Mouse (Mus musculus): ENCODE measurements at regions not wholly inside any gene's neighbourhood (a gene's known extent, or its start where the extent isn't known, plus 50 kb on each side); places are given as distances from the start of the nearest gene placed in this dataset.

- DNase-seq (ENCODE audit: extremely low spot score in 1 of 2, low spot score in 2 of 2): no peak
- intact Hi-C loops (cut with DNase I): no loop called here
- peak overlapping the region; percentile 12; the same call in 1 of the 2 replicates for H3K27ac ChIP-seq
- H3K4me3 ChIP-seq: no peak overlapping the region
- TF ChIP-seq CTCF (IDR thresholded peaks at IDR 0.05): no peak
Observed at GRCm38 (mm10) chr1:23263798-23264197, 133.8 kb downstream of the Ogfrl1 start.

GRCm38 (mm10) chr1:23261652-23262051 is 135.9 kb downstream of the Ogfrl1 start:
- intact Hi-C loops (cut with DNase I): no loop called here
- no peak overlapping the region for H3K27ac ChIP-seq
- H3K4me3 ChIP-seq: no peak overlapping the region
- no peak for TF ChIP-seq CTCF (IDR thresholded peaks at IDR 0.05)
- no peak for DNase-seq (ENCODE audit: extremely low spot score in 1 of 2, low spot score in 2 of 2)

- peak overlapping the region; percentile 88 for H3K27ac ChIP-seq
- intact Hi-C loops (cut with DNase I): loop anchor here (10.0 kb wide), 2 partner anchors 313 to 453 kb away; partner anchors contain the start of gene Rims1
- peak overlapping the region; percentile 82 for H3K4me3 ChIP-seq
- TF ChIP-seq CTCF (IDR thresholded peaks at IDR 0.05): no peak; the same call in 1 of the 2 replicates
- no peak for DNase-seq (ENCODE audit: extremely low spot score in 1 of 2, low spot score in 2 of 2)
Observed at GRCm38 (mm10) chr1:23257306-23257895, 140.2 kb downstream of the Ogfrl1 start.

- intact Hi-C loops (cut with DNase I): loop anchor here (1.0 to 10.0 kb wide), 3 partner anchors 53 to 452 kb away; partner anchors contain the start of gene Rims1
- no peak for TF ChIP-seq CTCF (IDR thresholded peaks at IDR 0.05)
- H3K27ac ChIP-seq: peak overlapping the region; percentile 88
- peak; percentile 63 to 74 for DNase-seq (ENCODE audit: extremely low spot score in 1 of 2, low spot score in 2 of 2)
- H3K4me3 ChIP-seq: peak overlapping the region; percentile 82
Observed at GRCm38 (mm10) chr1:23256630-23257001, 141.0 kb downstream of the Ogfrl1 start.

- Histone ChIP-seq H3K27ac (peak overlapping the region; percentile 88), H3K4me3 (peak overlapping the region; percentile 82)
- intact Hi-C loops (cut with DNase I): loop anchor here (1.0 to 10.0 kb wide), 3 partner anchors 53 to 451 kb away; partner anchors contain the start of gene Rims1
- DNase-seq (ENCODE audit: extremely low spot score in 1 of 2, low spot score in 2 of 2): peak; percentile 97 to 98
- TF ChIP-seq CTCF (IDR thresholded peaks at IDR 0.05): no peak
Observed at GRCm38 (mm10) chr1:23255925-23256629, 141.5 kb downstream of the Ogfrl1 start.

GRCm38 (mm10) chr1:23254235-23254634 is 143.3 kb downstream of the Ogfrl1 start:
- intact Hi-C loops (cut with DNase I): loop anchor here (10.0 kb wide), 2 partner anchors 309 to 449 kb away; partner anchors contain the start of gene Rims1
- Histone ChIP-seq H3K27ac (no peak overlapping the region), H3K4me3 (no peak overlapping the region)
- no peak for DNase-seq (ENCODE audit: extremely low spot score in 1 of 2, low spot score in 2 of 2)
- TF ChIP-seq CTCF (IDR thresholded peaks at IDR 0.05): no peak

GRCm38 (mm10) chr1:23231522-23231921 is 129.5 kb upstream of the 4933415F23Rik start:
- no peak overlapping the region for H3K4me3 ChIP-seq
- no peak for TF ChIP-seq CTCF (IDR thresholded peaks at IDR 0.05)
- peak; percentile 16 to 18 for DNase-seq (ENCODE audit: extremely low spot score in 1 of 2, low spot score in 2 of 2)
- intact Hi-C loops (cut with DNase I): loop anchor here (1.0 kb wide), 1 partner anchor 29 kb away; no protein-coding TSS in a partner anchor
- no peak overlapping the region for H3K27ac ChIP-seq

- no peak for DNase-seq (ENCODE audit: extremely low spot score in 1 of 2, low spot score in 2 of 2)
- no peak for TF ChIP-seq CTCF (IDR thresholded peaks at IDR 0.05)
- intact Hi-C loops (cut with DNase I): no loop called here
- H3K27ac ChIP-seq: no peak overlapping the region
- no peak overlapping the region for H3K4me3 ChIP-seq
Observed at GRCm38 (mm10) chr1:23228478-23228877, 126.4 kb upstream of the 4933415F23Rik start.

GRCm38 (mm10) chr1:23214462-23215158 is 112.6 kb upstream of the 4933415F23Rik start:
- H3K27ac ChIP-seq: no peak overlapping the region
- peak in 1 of 2 experiments; percentile 15 for DNase-seq (ENCODE audit: extremely low spot score in 1 of 2, low spot score in 2 of 2)
- intact Hi-C loops (cut with DNase I): no loop called here
- no peak overlapping the region for H3K4me3 ChIP-seq
- TF ChIP-seq CTCF (IDR thresholded peaks at IDR 0.05): no peak

GRCm38 (mm10) chr1:23207843-23208242 is 105.8 kb upstream of the 4933415F23Rik start:
- TF ChIP-seq CTCF (IDR thresholded peaks at IDR 0.05): no peak
- DNase-seq (ENCODE audit: extremely low spot score in 1 of 2, low spot score in 2 of 2): no peak
- intact Hi-C loops (cut with DNase I): no loop called here
- Histone ChIP-seq H3K4me3 (no peak overlapping the region), H3K27ac (no peak overlapping the region)

GRCm38 (mm10) chr1:23207024-23207423 is 105.0 kb upstream of the 4933415F23Rik start:
- TF ChIP-seq CTCF (IDR thresholded peaks at IDR 0.05): no peak
- DNase-seq (ENCODE audit: extremely low spot score in 1 of 2, low spot score in 2 of 2): no peak
- Histone ChIP-seq H3K4me3 (no peak overlapping the region), H3K27ac (no peak overlapping the region)
- intact Hi-C loops (cut with DNase I): no loop called here
